Mouse (Mus musculus): ENCODE measurements around the gene Zc3h4. TPM values are rescaled to one million over a fixed set of nuclear protein-coding genes. Genes with fewer than 3 reads are reported as not detected.

The Zc3h4 gene
- total RNA-seq, 2 experiments from 2014 or later = 25.9 to 38.7 TPM

GRCm38 (mm10) chr7:16399820-16400688, 656 bp upstream of the Zc3h4 start:
- ATAC-seq (replicated peaks; ENCODE audit: poor library complexity) = peak; percentile 56

- ATAC-seq (replicated peaks; ENCODE audit: poor library complexity) = peak; percentile 2; the same call in 1 of the 2 replicates
Measured at GRCm38 (mm10) chr7:16401991-16402431, 1.3 kb downstream of the Zc3h4 start.

GRCm38 (mm10) chr7:16402449-16402848, 1.7 kb downstream of the Zc3h4 start:
- ATAC-seq (replicated peaks; ENCODE audit: poor library complexity) = no peak

GRCm38 (mm10) chr7:16402968-16403948, 2.5 kb downstream of the Zc3h4 start:
- ATAC-seq (replicated peaks; ENCODE audit: poor library complexity) = no peak

GRCm38 (mm10) chr7:16404315-16405072, 3.8 kb downstream of the Zc3h4 start:
- no peak for ATAC-seq (replicated peaks; ENCODE audit: poor library complexity)

- ATAC-seq (replicated peaks; ENCODE audit: poor library complexity) = peak; percentile 4
Measured at GRCm38 (mm10) chr7:16405073-16405455, 4.4 kb downstream of the Zc3h4 start.

GRCm38 (mm10) chr7:16405516-16406351, 5.0 kb downstream of the Zc3h4 start:
- ATAC-seq (replicated peaks; ENCODE audit: poor library complexity) = peak; percentile 47

- ATAC-seq (replicated peaks; ENCODE audit: poor library complexity) = no peak
Measured at GRCm38 (mm10) chr7:16406978-16407377, 6.3 kb downstream of the Zc3h4 start.

GRCm38 (mm10) chr7:16411100-16411499, 10.4 kb downstream of the Zc3h4 start:
- no peak for ATAC-seq (replicated peaks; ENCODE audit: poor library complexity)

- ATAC-seq (replicated peaks; ENCODE audit: poor library complexity) = peak; percentile 63
Measured at GRCm38 (mm10) chr7:16412220-16412896, 11.6 kb downstream of the Zc3h4 start.

GRCm38 (mm10) chr7:16412930-16413329, 12.2 kb downstream of the Zc3h4 start:
- no peak for ATAC-seq (replicated peaks; ENCODE audit: poor library complexity)

GRCm38 (mm10) chr7:16415426-16415825, 14.7 kb downstream of the Zc3h4 start:
- ATAC-seq (replicated peaks; ENCODE audit: poor library complexity) = no peak

- ATAC-seq (replicated peaks; ENCODE audit: poor library complexity) = no peak
Measured at GRCm38 (mm10) chr7:16417141-16417771, 16.5 kb downstream of the Zc3h4 start.

GRCm38 (mm10) chr7:16418713-16419112, 18.0 kb downstream of the Zc3h4 start:
- peak; percentile 69 for ATAC-seq (replicated peaks; ENCODE audit: poor library complexity)

GRCm38 (mm10) chr7:16420493-16421118, 19.9 kb downstream of the Zc3h4 start:
- no peak for ATAC-seq (replicated peaks; ENCODE audit: poor library complexity)

- ATAC-seq (replicated peaks; ENCODE audit: poor library complexity) = no peak
Measured at GRCm38 (mm10) chr7:16422222-16422856, 21.6 kb downstream of the Zc3h4 start.

GRCm38 (mm10) chr7:16423731-16424130, 23.0 kb downstream of the Zc3h4 start:
- ATAC-seq (replicated peaks; ENCODE audit: poor library complexity) = no peak

- no peak for ATAC-seq (replicated peaks; ENCODE audit: poor library complexity)
Measured at GRCm38 (mm10) chr7:16425721-16426120, 25.0 kb downstream of the Zc3h4 start.

Measured in megakaryocyte progenitor cell, adult 5-6 weeks (primary cell).